Mouse (Mus musculus) kidney, adult 2 months (tissue): Measurements from ENCODE around the gene Hspb7.

Experiments used
- CTCF ChIP-seq: fragments of 200-500 bp; conservative IDR thresholded peaks from 2 replicates; pipeline ENCODE4 v1.5.1; 2011; ENCODE audit warnings: low read depth, mild to moderate bottlenecking, control low read depth, low read length, moderate library complexity, mixed read lengths; ENCODE audit not compliant: insufficient read depth, insufficient read length
- POLR2A ChIP-seq: fragments of 200-500 bp; IDR thresholded peaks from one replicate; pipeline ENCODE4 v1.6.1; 2011; ENCODE audit warnings: low read depth, low read length, control low read depth

GRCm38 (mm10) chr4:141435974-141436373 lies 15.4 kb downstream of the Hspb7 start, which contains the start of gene Srarp:
- TF ChIP-seq POLR2A (no peak), CTCF (no peak)
